Mouse (Mus musculus) gastrocnemius, postnatal 36 days (tissue): ENCODE measurements around the gene Zmym4. TPM values are rescaled to one million over a fixed set of nuclear protein-coding genes. Genes with fewer than 3 reads are reported as not detected.

Source experiments
- DNase-seq, 2 experiments: peaks; one replicate each; pipeline ENCODE4 v3.0.0; 2022
- intact Hi-C: fragments of 180-260 bp; cut with DNase I; formaldehyde crosslinking; loops from one replicate; pipeline ENCODE4 v1.15.1; 2025
- total RNA-seq, 2 experiments: library from RNA; stranded (reverse); gene quantifications; 2 replicates each; pipeline ENCODE4 v1.2.3; 2021

The Zmym4 gene
- total RNA-seq, 2 experiments from 2014 or later, result 13.8 to 15.9 TPM

DNA sequence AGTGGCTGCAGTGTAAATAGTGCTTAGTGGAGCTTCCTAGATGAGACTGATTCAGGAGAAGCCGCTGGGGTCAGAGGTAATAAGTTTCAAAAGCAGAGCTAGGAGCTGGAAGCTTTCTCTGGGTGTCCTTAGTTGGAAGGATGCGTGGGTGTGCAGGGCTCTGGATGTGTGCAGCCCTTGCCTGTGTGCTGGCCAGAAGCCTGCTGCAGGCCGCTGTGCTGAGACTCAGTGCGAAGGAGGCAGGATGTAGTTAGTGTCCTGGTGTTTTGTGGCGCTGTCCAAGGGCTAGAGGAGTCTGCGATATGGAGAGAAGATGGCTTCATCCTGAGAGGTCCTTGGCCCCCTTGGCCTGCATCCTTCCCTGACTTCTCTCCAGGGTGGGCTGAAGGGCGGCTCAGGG lies 129.1 kb downstream of the Zmym4 start:
- no peak for DNase-seq
- intact Hi-C loops, result no loop called here

DNA sequence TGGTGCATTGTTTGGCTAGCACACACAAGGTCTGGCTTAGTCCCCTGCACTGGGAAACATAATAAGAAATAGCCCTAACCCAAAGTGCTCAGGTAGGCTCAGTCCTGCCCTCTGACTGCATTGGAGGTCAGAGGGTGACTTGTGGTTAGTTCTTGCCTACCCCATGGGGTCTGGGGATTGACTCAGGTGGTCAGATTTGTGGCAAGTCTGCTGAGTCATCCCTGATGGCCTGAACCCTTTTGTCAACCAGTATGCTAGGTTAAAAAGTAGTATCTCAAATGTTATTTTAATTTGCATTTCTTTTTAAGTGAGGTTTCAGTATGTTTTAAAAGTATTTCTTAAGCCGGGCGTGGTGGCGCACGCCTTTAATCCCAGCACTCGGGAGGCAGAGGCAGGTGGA lies 136.8 kb downstream of the Zmym4 start:
- DNase-seq, result no peak
- intact Hi-C loops, result no loop called here

DNA sequence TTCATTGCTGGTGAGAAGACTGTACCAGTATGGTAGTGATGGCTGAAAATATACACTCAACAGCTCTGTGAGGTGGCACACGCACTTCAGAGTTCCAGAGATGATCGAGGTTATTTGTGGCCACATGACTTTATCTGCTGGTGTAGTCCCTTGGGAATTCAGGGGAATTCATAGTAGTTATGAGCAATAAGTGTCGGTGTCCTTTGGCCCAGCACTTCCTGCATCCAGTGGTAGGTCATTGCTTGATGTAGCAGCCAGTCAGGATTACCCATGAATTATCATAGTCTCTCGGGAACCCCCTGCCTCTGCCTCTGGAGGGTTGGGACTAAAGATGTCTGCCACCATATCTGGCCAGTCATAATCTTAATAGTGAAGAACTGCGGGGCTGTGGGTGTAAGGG lies 144.0 kb downstream of the Zmym4 start:
- DNase-seq, result no peak
- intact Hi-C loops, result no loop called here

DNA sequence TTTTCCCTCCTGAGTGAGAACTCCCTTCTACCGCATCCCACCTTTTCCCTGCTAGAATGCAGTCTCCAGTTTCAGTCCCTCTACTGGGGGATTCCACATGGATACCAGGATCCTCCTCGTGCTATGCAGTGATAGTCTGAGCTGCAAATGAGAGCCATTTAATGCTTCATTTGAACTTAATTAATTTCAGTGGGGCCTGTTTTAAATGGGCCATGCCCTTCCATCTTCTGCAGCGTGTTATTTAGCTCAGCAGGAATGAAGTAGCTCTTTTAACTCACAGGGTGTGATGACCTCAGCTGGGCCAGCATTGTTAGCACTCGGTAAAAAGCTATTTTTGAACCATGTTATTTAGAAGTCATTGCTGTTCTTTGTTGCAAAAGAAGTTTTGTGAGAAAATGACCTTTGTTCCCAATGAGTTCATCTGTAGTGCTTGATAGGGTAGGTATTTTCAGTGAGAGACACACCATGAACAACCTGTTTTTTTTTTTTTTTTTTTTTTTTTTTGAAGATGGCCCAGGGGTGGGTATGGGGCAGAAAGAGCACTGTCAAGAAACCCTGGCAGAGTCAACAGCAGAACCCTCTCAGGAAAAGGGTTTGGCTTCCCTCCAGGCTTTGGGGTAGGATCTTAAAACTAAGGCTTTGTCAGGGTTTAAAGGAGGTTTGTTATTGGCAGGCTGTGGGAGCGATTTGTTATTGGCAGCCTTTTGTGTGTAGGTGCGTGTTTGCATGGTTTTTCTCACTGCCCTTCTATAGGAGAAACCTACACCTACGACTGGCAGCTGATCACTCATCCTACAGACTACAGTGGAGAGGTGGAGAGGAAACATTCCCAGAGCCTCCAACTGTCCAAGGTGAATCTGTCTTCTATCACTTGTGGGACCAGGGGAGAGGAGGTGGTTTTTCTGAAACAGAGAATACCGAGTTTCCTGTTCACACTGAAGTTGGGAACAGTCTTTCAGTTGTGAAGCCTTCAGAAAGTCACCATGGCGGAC lies 144.7 kb downstream of the Zmym4 start:
- intact Hi-C loops, result no loop called here
- no peak for DNase-seq

DNA sequence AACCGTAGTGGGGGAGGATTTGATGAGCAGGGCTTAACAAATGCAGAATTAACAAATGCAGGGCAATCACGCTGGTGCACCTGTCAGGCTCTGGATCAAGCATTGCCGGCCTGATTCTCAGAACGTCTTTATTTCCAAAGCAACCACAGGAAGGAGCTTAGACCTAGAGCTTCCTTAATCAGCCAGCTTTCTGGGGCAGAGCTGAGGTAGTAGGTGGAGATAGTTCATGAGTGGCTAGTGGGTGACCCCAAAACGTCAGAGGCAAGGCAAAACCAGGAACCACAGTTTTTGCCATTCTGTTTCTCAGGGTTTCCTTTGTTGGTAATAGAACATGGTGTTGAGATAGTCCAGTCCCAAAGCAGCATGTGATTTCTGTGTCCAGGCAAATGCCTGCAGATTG lies 153.1 kb downstream of the Zmym4 start:
- DNase-seq, result no peak
- intact Hi-C loops, result no loop called here

DNA sequence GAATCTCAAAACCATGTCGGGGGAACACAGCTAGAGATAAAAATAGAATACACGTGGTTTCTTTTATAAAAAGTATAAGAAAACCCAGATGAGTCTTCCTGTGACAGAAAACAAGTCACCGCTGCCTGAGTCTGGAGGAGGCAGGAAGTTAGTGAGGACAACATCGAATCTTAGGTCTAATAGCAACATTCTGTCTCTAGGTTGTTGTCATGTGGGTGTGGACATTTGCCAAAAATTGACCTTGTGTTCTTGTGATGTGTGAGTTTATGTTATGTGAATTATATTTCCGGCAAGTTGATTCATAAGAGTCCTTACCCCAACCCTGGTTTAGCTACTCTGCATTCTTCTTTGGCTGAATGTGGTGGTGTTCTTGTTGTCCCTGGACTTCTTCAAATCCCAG lies 154.7 kb downstream of the Zmym4 start:
- DNase-seq, result no peak
- intact Hi-C loops, result no loop called here

Other genes starting within 250 kb of the Zmym4 start
- not detected for gene Tfap2e, start 231.9 kb downstream of the Zmym4 start, total RNA-seq
- gene Ncdn, start 214.7 kb downstream of the Zmym4 start, total RNA-seq, result 1 to 10 TPM; 7.6 to 9.9 TPM
- gene AU040320, start 214.6 kb downstream of the Zmym4 start, total RNA-seq, result 10 to 100 TPM; 23.5 TPM
- gene Sfpq, start 53.2 kb upstream of the Zmym4 start, total RNA-seq, result 10 to 100 TPM; 46.7 to 58.7 TPM
- 1 to 10 TPM; 4.2 to 4.5 TPM for gene Zmym1, start 93.0 kb upstream of the Zmym4 start, total RNA-seq
- gene Zmym6, start 109.2 kb upstream of the Zmym4 start, total RNA-seq, result 1 to 10 TPM; 3.4 to 4.7 TPM
- gene Tmem35b, start 155.6 kb upstream of the Zmym4 start, total RNA-seq, result 1 to 10 TPM in 1 of 2 experiments, under 1 TPM in 1; 0.77 to 1.2 TPM
- gene Dlgap3, start 201.1 kb upstream of the Zmym4 start, total RNA-seq, result under 1 TPM in 1 of 2 experiments, not detected in 1; 0.23 TPM